Mouse (Mus musculus) CH12.LX (cell line): ENCODE results near the gene Fga. TPM values are rescaled to one million over a fixed set of nuclear protein-coding genes. Genes with fewer than 3 reads are reported as not detected.

Experiments used
- DNase-seq: peaks from one replicate; pipeline ENCODE4 v3.0.0-alpha.2; 2013; ENCODE audit errors: extremely low read depth
- H3K27ac ChIP-seq: 2 replicates; pipeline ENCODE4 v1.5.1; 2012; ENCODE audit warnings: low read depth, mild to moderate bottlenecking, control low read depth, moderate library complexity; ENCODE audit not compliant: insufficient read depth
- H3K27me3 ChIP-seq: replicated peaks from 2 replicates; pipeline ENCODE3; 2012; ENCODE audit warnings: inconsistent platforms
- H3K36me3 ChIP-seq, 2 experiments: replicated peaks in 1 of 2; 2 replicates each; pipeline versions ENCODE3 to v1.6.1; 2012; ENCODE audit warnings: inconsistent platforms in 1 of 2, low read length in 1 of 2, mild to moderate bottlenecking in 1 of 2, mixed read lengths in 1 of 2, moderate library complexity in 1 of 2; ENCODE audit not compliant: control insufficient read depth in 1 of 2, insufficient read depth in 1 of 2
- H3K4me1 ChIP-seq, 2 experiments: 2 replicates each; pipeline ENCODE4 v1.6.1; 2012; ENCODE audit warnings: inconsistent platforms in 1 of 2, moderate library complexity in 1 of 2; ENCODE audit not compliant: insufficient read depth in 2 of 2, control insufficient read depth in 1 of 2
- H3K4me2 ChIP-seq: 2 replicates; pipeline ENCODE4 v1.6.1; 2012; ENCODE audit warnings: low read depth, mild to moderate bottlenecking, control low read depth; ENCODE audit not compliant: poor library complexity, insufficient read depth, severe bottlenecking
- H3K4me3 ChIP-seq, 3 experiments: fragments of 150-350 bp in 1 of 3; sonication (generic) in 1 of 3; replicated peaks in 1 of 3; 2 replicates each; pipeline versions ENCODE3 to v1.5.1; 2011 to 2012; ENCODE audit warnings: low read depth in 2 of 3, low read length in 2 of 3, mild to moderate bottlenecking in 2 of 3, moderate library complexity in 2 of 3, control low read depth in 1 of 3, improper control_type of control experiment in 1 of 3, inconsistent platforms in 1 of 3, mixed read lengths in 1 of 3; ENCODE audit not compliant: poor library complexity in 1 of 3
- H3K79me2 ChIP-seq: replicated peaks from 2 replicates; pipeline ENCODE4 v1.6.1; 2012; ENCODE audit warnings: mild to moderate bottlenecking, moderate library complexity; ENCODE audit not compliant: control insufficient read depth, poor library complexity, insufficient read depth, severe bottlenecking; ENCODE audit errors: extremely low read depth
- H3K9ac ChIP-seq: 2 replicates; pipeline ENCODE4 v1.6.1; 2012; ENCODE audit warnings: low read depth, mild to moderate bottlenecking, control low read depth, moderate library complexity; ENCODE audit not compliant: insufficient read depth
- H3K9me3 ChIP-seq: replicated peaks from 2 replicates; pipeline ENCODE3; 2012; ENCODE audit warnings: low read length, inconsistent platforms, mixed read lengths
- CHD1 ChIP-seq: IDR thresholded peaks from 2 replicates; pipeline ENCODE4 v1.6.1; 2012; ENCODE audit warnings: low read depth, low read length, improper control_type of control experiment, inconsistent platforms
- CTCF ChIP-seq, 2 experiments: IDR thresholded peaks in 1 of 2; conservative IDR thresholded peaks in 1 of 2; 2 replicates each; pipeline ENCODE4 v1.5.1; 2011 to 2012; ENCODE audit warnings: low read depth in 2 of 2, low read length in 2 of 2, improper control_type of control experiment in 1 of 2, inconsistent platforms in 1 of 2, mild to moderate bottlenecking in 1 of 2, moderate library complexity in 1 of 2
- ETS1 ChIP-seq: conservative IDR thresholded peaks from 2 replicates; pipeline ENCODE4 v1.6.1; 2012; ENCODE audit warnings: low read depth, mild to moderate bottlenecking, inconsistent platforms, low read length, improper control_type of control experiment, moderate library complexity
- IRF4 ChIP-seq: IDR thresholded peaks from 2 replicates; pipeline ENCODE4 v1.6.1; 2014; ENCODE audit warnings: low read depth, mild to moderate bottlenecking, inconsistent platforms, low read length, improper control_type of control experiment
- JUND ChIP-seq: conservative IDR thresholded peaks from 2 replicates; pipeline ENCODE4 v1.6.1; 2011; ENCODE audit warnings: low read depth, low read length, improper control_type of control experiment
- KAT2A ChIP-seq: IDR thresholded peaks from 2 replicates; pipeline ENCODE4 v1.6.1; 2012; ENCODE audit warnings: low read length, improper control_type of control experiment, inconsistent platforms; ENCODE audit not compliant: insufficient replicate concordance
- MAX ChIP-seq: IDR thresholded peaks from 2 replicates; pipeline ENCODE4 v1.6.1; 2011; ENCODE audit warnings: low read length, improper control_type of control experiment
- MEF2A ChIP-seq: IDR thresholded peaks from 2 replicates; pipeline ENCODE4 v1.6.1; 2014; ENCODE audit warnings: low read depth, mild to moderate bottlenecking, inconsistent platforms, low read length, improper control_type of control experiment, borderline replicate concordance
- MXI1 ChIP-seq: IDR thresholded peaks from 2 replicates; pipeline ENCODE4 v1.6.1; 2011; ENCODE audit warnings: mild to moderate bottlenecking, low read depth, low read length, improper control_type of control experiment
- NRF1 ChIP-seq: IDR thresholded peaks from 2 replicates; pipeline ENCODE4 v1.6.1; 2014; ENCODE audit warnings: low read depth, mild to moderate bottlenecking, inconsistent platforms, low read length, improper control_type of control experiment, moderate library complexity
- POLR2A ChIP-seq: IDR thresholded peaks from 2 replicates; pipeline ENCODE4 v1.6.1; 2011; ENCODE audit warnings: low read depth, mild to moderate bottlenecking, improper control_type of control experiment, low read length
- POLR2AphosphoS2 ChIP-seq: IDR thresholded peaks from 2 replicates; pipeline ENCODE4 v1.6.1; 2011; ENCODE audit warnings: low read depth, low read length, improper control_type of control experiment
- SIN3A ChIP-seq: IDR thresholded peaks from 2 replicates; pipeline ENCODE4 v1.6.1; 2012; ENCODE audit warnings: low read length, improper control_type of control experiment, inconsistent platforms
- TCF12 ChIP-seq: IDR thresholded peaks from 2 replicates; pipeline ENCODE4 v1.6.1; 2014; ENCODE audit warnings: low read depth, mild to moderate bottlenecking, inconsistent platforms, low read length, improper control_type of control experiment
- UBTF ChIP-seq: IDR thresholded peaks from 2 replicates; pipeline ENCODE4 v1.6.1; 2012; ENCODE audit warnings: low read depth, mild to moderate bottlenecking, inconsistent platforms, low read length, improper control_type of control experiment, moderate library complexity
- USF1 ChIP-seq: IDR thresholded peaks from 2 replicates; pipeline ENCODE4 v1.6.1; 2014; ENCODE audit warnings: low read depth, mild to moderate bottlenecking, inconsistent platforms, low read length, improper control_type of control experiment
- USF2 ChIP-seq: conservative IDR thresholded peaks from 2 replicates; pipeline ENCODE4 v1.6.1; 2011; ENCODE audit warnings: low read depth, low read length, improper control_type of control experiment
- ZKSCAN1 ChIP-seq: IDR thresholded peaks from 2 replicates; pipeline ENCODE4 v1.6.1; 2012; ENCODE audit warnings: low read depth, inconsistent platforms, low read length, improper control_type of control experiment, borderline replicate concordance
- ZMIZ1 ChIP-seq: IDR thresholded peaks from 2 replicates; pipeline ENCODE4 v1.6.1; 2012; ENCODE audit warnings: low read depth, mild to moderate bottlenecking, inconsistent platforms, low read length, improper control_type of control experiment
- ZNF384 ChIP-seq: IDR thresholded peaks from 2 replicates; pipeline ENCODE4 v1.6.1; 2012; ENCODE audit warnings: low read depth, low read length, improper control_type of control experiment, inconsistent platforms
- dilution Hi-C: fragments of 300-500 bp; cut with MboI; formaldehyde crosslinking; loops from 2 replicates; pipeline ENCODE4 v1.14.3; 2020; ENCODE audit warnings: low sequenced_read_pairs; ENCODE audit not compliant: extremely low pct_unique_long_range_greater_than_20kb, extremely low pct_ligation_motif_present
- in situ Hi-C: fragments of 300-500 bp; cut with MboI; formaldehyde crosslinking; loops from 3 replicates; pipeline ENCODE4 v1.14.3; 2019; ENCODE audit warnings: low sequenced_read_pairs, low pct_ligation_motif_present, low pct_unique_long_range_greater_than_20kb, mixed read lengths
- polyA plus RNA-seq: library from polyadenylated mRNA; unstranded; fragments of >175 nt; gene quantifications from 2 replicates; pipeline ENCODE4 v1.2.1, GENCODE M21; 2012; ENCODE audit warnings: low read depth; ENCODE audit not compliant: insufficient read length
- total RNA-seq, 2 experiments: library from RNA; depleted of rRNA; stranded (reverse); fragments of 300-350 nt in 1 of 2; fragments of >200 nt in 1 of 2; gene quantifications; 2 replicates each; pipeline ENCODE4 v1.2.3; 2012 to 2014

Gene Fga
- total and polyA plus RNA-seq, 3 experiments, result not detected

DNA sequence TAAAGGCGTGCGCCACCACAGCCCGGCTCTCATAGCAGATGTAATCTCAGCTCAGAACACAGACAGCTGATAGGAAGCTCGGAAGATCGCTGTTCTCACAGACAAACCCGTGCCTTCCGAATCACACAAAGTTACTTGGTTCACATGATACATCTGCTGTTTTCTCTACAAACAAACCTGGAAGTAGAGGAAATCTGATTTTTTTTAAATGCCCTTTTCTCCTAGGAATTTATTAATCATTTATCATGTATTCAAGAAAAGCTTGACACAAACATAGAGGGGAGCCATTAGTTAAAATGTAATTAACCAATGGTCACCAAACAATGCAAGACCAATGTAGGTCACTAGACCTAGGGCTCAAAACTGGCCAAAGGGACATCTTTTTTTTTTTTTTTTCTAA lies 21.1 kb upstream of the Fga start:
- Histone ChIP-seq H3K4me3 (no peak overlapping the region), H3K4me1 (no peaks in the 10 kb centered on the region), H3K27ac (no peak overlapping the region), H3K9ac (no peak overlapping the region), H3K9me3 (no peaks in the 10 kb centered on the region)
- DNase-seq, result no peak
- dilution Hi-C loops, result no loop called here
- TF ChIP-seq MAX (no peak), ZKSCAN1 (no peak)
- TF ChIP-seq, all 38 proteins: peak for 0
- H3K79me2 ChIP-seq, result no peaks in the 10 kb centered on the region
- no peaks in the 10 kb centered on the region for H3K36me3 ChIP-seq
- in situ Hi-C loops, result loop anchor here (5.0 kb wide), 1 partner anchor 48 kb away; no protein-coding TSS in a partner anchor
- no peak overlapping the region for H3K4me2 ChIP-seq
- H3K27me3 ChIP-seq, result no peaks in the 10 kb centered on the region

DNA sequence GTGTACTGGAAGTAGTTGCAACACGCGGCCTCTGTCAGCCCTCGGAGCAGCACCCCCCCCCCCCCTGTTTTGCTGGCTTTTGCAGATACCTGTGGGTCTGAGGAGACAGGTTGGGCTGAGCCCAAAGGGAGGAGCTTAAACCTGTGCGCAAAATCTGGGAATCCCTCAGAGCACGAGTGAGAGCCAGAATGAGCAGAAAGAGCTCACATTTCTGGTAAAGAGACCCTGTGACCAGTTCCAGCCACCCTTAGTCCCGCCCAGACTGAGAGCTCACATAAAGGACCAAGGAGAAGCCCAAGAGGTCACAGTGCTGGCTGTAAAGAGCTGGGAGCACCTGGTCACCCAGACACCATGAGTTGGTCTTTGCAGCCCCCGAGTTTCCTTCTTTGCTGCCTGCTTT lies 18.3 kb upstream of the Fga start, which contains the start of gene Fgg:
Gene Fgg (plus strand): TSS at position 168 of the 400 bp plus-strand sequence.
- dilution Hi-C loops (no loop called here), in situ Hi-C loops (no loop called here)
- TF ChIP-seq POLR2A, result no peak
- no peak for TF ChIP-seq SIN3A
- TF ChIP-seq UBTF, result no peak
- no peak for TF ChIP-seq CHD1
- TF ChIP-seq USF1, result no peak
- no peak for TF ChIP-seq MEF2A
- no peak for TF ChIP-seq ETS1
- no peak for TF ChIP-seq CTCF (conservative IDR thresholded peaks at IDR 0.05 in 1 of 2, IDR thresholded peaks at IDR 0.05 in 1 of 2; ENCODE audit: low read depth in 2 of 2, low read length in 2 of 2)
- no peak for TF ChIP-seq POLR2AphosphoS2
- TF ChIP-seq KAT2A, result no peak
- TF ChIP-seq IRF4, result no peak
- TF ChIP-seq ZMIZ1, result no peak
- no peak for TF ChIP-seq MXI1
- TF ChIP-seq USF2, result no peak
- no peak for TF ChIP-seq TCF12
- no peak for TF ChIP-seq NRF1
- TF ChIP-seq JUND, result no peak
- no peak for TF ChIP-seq ZNF384
- no peaks in the 10 kb centered on the region for H3K79me2 ChIP-seq
- no peaks in the 10 kb centered on the region for H3K27me3 ChIP-seq
- DNase-seq, result no peak
- H3K9ac ChIP-seq, result no peak within 1 kb of the TSS
- no peak within 1 kb of the TSS for H3K4me2 ChIP-seq
- H3K27ac ChIP-seq, result no peak within 1 kb of the TSS
- no peaks in the 10 kb centered on the region for H3K9me3 ChIP-seq
- no peaks in the 10 kb centered on the region for H3K4me1 ChIP-seq
- no peaks in the 10 kb centered on the region for H3K36me3 ChIP-seq
- H3K4me3 ChIP-seq, result no peak within 1 kb of the TSS
